Mouse (Mus musculus): ENCODE results near the gene Pa2g4.
A peak's percentile ranks its signal among the peaks of the same experiment; 100 is the strongest.

DNA sequence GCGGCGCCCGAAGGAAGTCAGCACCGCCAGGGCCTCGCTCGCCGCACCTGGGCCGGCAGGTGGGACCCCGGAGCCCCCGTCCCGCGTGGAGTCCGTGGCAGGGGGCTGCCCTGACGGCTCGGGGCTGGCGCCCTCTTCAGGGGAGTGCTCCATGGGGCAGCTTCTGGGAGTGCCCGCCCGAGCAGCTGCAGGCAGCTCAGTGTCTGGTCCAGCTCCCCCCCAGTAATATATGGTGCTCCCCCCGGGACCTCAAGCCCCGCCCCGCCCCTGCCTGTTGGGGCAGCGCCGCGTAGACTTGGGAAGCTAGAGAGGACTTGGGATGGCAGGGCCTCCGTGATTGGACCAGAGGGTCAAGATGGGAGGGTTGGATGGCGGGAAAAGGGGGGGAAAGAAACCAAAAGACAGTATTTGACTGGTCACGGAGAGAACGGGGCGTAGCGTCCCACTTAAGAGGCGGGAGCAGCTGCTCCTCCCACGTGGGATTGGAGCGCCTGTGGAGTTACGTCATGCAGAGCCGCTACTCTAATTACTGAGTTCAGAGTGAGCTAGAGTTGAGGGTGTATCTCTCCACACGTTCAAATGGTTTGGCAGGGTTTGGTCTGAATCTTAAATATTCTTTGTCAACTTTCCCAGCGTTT is 40.0 kb downstream of the Pa2g4 start, which contains the start of gene Esyt1:
- TF ChIP-seq CTCF (IDR thresholded peaks at IDR 0.05; ENCODE audit: low read depth) (peak; percentile 64), EP300 (IDR thresholded peaks at IDR 0.05; ENCODE audit: low read depth) (peak; percentile 79)
